10 mouse cellular contexts compared by ENCODE assay signal in genomic region chr11:60127048-60127447, GRCm38 (mm10). TPM values are rescaled to one million over a fixed set of nuclear protein-coding genes. Genes with fewer than 3 reads are reported as not detected.
A peak's percentile ranks its signal among the peaks of the same experiment; 100 is the strongest.
DNase-seq lines count a peak whose midpoint lies in the region; ATAC-seq and TF ChIP-seq lines count a peak whose summit lies in the region.
"Had no signal": no experiment of that assay in that cellular context is flagged by ENCODE, and none has a peak within 500 bp of the region (broad histone marks: within the 10 kb centered on the region; RNA-seq: fewer than 3 reads in every experiment).

No protein-coding gene starts in this region.

- no peak overlapping the region for H3K9ac ChIP-seq in heart, embryonic 15.5 days
- H3K9ac ChIP-seq in lung, postnatal 0 days (replicated peaks; ENCODE audit: low read depth): no peak overlapping the region
- no peak overlapping the region for H3K9ac ChIP-seq in hindbrain, embryonic 13.5 days
- no peak overlapping the region for H3K9ac ChIP-seq in stomach, embryonic 15.5 days

- peaks cover 72% of the 10 kb centered on the region for H3K4me1 ChIP-seq in heart, embryonic 15.5 days (replicated peaks)
- H3K4me1 ChIP-seq in lung, postnatal 0 days (ENCODE audit: insufficient read depth, low read depth, low read length): peaks cover 9% of the 10 kb centered on the region; the same call in 1 of the 2 replicates
- H3K4me1 ChIP-seq in hindbrain, embryonic 13.5 days (replicated peaks): peaks cover 30% of the 10 kb centered on the region
- peaks cover 35% of the 10 kb centered on the region for H3K4me1 ChIP-seq in stomach, embryonic 15.5 days

- peak; percentile 28; the same call in 1 of the 2 replicates for ATAC-seq in heart, embryonic 15.5 days (replicated peaks; ENCODE audit: insufficient number of reproducible peaks, insufficient read depth, low FRiP score, low read depth)
- ATAC-seq in lung, postnatal 0 days: peak; percentile 56
- ATAC-seq in hindbrain, embryonic 13.5 days (ENCODE audit: low FRiP score): no peak
- ATAC-seq in stomach, embryonic 15.5 days (ENCODE audit: insufficient read depth, low FRiP score, low read depth): peak; percentile 64

- no peaks in the 10 kb centered on the region for H3K36me3 ChIP-seq in heart, embryonic 15.5 days
- H3K36me3 ChIP-seq in lung, postnatal 0 days (ENCODE audit: insufficient read depth, low read length): no peaks in the 10 kb centered on the region
- H3K36me3 ChIP-seq in hindbrain, embryonic 13.5 days: no peaks in the 10 kb centered on the region
- H3K36me3 ChIP-seq in stomach, embryonic 15.5 days: no peaks in the 10 kb centered on the region; the same call in 1 of the 2 replicates

- intact Hi-C loops in heart, postnatal 14 days (cut with DNase I): no loop called here
- intact Hi-C loops in left cerebral cortex, postnatal 36 days (cut with DNase I): no loop called here

- H3K27ac ChIP-seq in heart, embryonic 15.5 days: peak overlapping the region; percentile 21; the same call in 1 of the 2 replicates
- no peak overlapping the region for H3K27ac ChIP-seq in lung, postnatal 0 days (ENCODE audit: low read length)
- H3K27ac ChIP-seq in hindbrain, embryonic 13.5 days: peak overlapping the region; percentile 40; the same call in 1 of the 2 replicates
- H3K27ac ChIP-seq in stomach, embryonic 15.5 days: no peak overlapping the region

- no peaks in the 10 kb centered on the region for H3K9me3 ChIP-seq in heart, embryonic 15.5 days (replicated peaks)
- no peaks in the 10 kb centered on the region for H3K9me3 ChIP-seq in lung, postnatal 0 days (ENCODE audit: low read length)
- no peaks in the 10 kb centered on the region for H3K9me3 ChIP-seq in hindbrain, embryonic 13.5 days
- H3K9me3 ChIP-seq in stomach, embryonic 15.5 days: no peaks in the 10 kb centered on the region

- DNase-seq in heart, postnatal 14 days: no peak
- DNase-seq in lung, postnatal 0 days (ENCODE audit: low spot score): no peak
- DNase-seq in lung, adult 18-20 months: no peak
- DNase-seq in left cerebral cortex, postnatal 36 days (ENCODE audit: low spot score in 2 of 2): no peak
- DNase-seq in frontal cortex, adult 2 months (ENCODE audit: extremely low spot score in 1 of 2, low spot score in 1 of 2): no peak
- DNase-seq: cerebellum, adult 11 months; gastrocnemius, postnatal 25 days had no signal

- no peak overlapping the region for H3K4me2 ChIP-seq in heart, embryonic 15.5 days
- H3K4me2 ChIP-seq in lung, postnatal 0 days (replicated peaks; ENCODE audit: low read depth, low read length): no peak overlapping the region
- H3K4me2 ChIP-seq in hindbrain, embryonic 13.5 days: no peak overlapping the region
- H3K4me2 ChIP-seq in stomach, embryonic 15.5 days: no peak overlapping the region

- H3K4me3 ChIP-seq in heart, embryonic 15.5 days: no peak overlapping the region
- no peak overlapping the region for H3K4me3 ChIP-seq in lung, postnatal 0 days (ENCODE audit: low read depth, low read length)
- no peak overlapping the region for H3K4me3 ChIP-seq in hindbrain, embryonic 13.5 days
- H3K4me3 ChIP-seq in stomach, embryonic 15.5 days (replicated peaks): no peak overlapping the region

- peak; percentile 55 for TF ChIP-seq CTCF in lung, postnatal 0 days (IDR thresholded peaks at IDR 0.05)

- H3K27me3 ChIP-seq in heart, embryonic 15.5 days: no peaks in the 10 kb centered on the region
- H3K27me3 ChIP-seq in lung, postnatal 0 days (replicated peaks; ENCODE audit: insufficient read depth, low read length): no peaks in the 10 kb centered on the region
- H3K27me3 ChIP-seq in hindbrain, embryonic 13.5 days: no peaks in the 10 kb centered on the region
- no peaks in the 10 kb centered on the region for H3K27me3 ChIP-seq in stomach, embryonic 15.5 days (replicated peaks)

- TF ChIP-seq EP300 in lung, postnatal 0 days (IDR thresholded peaks at IDR 0.05): no peak

RNA-seq across cellular contexts. Expression of gene Rai1, which starts 22.2 kb away (rescaled TPM):
- polyA plus RNA-seq in heart, embryonic 15.5 days (2015; fragmentation: Nextera tagmentation; extraction: Ambion mirVana): 12.8 and 19.1 TPM in 2 replicates
- total RNA-seq in heart, postnatal 14 days (2021): 10 to 100 TPM; 32.6 to 33.1 TPM
- polyA plus RNA-seq in lung, postnatal 0 days (2015; fragmentation: Nextera tagmentation; extraction: Ambion mirVana): 13.5 and 16.2 TPM in 2 replicates
- polyA plus RNA-seq in hindbrain, embryonic 13.5 days (2015; fragmentation: Nextera tagmentation; extraction: Ambion mirVana): 32.6 and 32.7 TPM in 2 replicates
- 21.7 and 24.4 TPM in 2 replicates for polyA plus RNA-seq in stomach, embryonic 15.5 days (2015; fragmentation: Nextera tagmentation; extraction: Ambion mirVana)
- total RNA-seq in left cerebral cortex, postnatal 36 days (2021): 10 to 100 TPM; 57.3 to 73.4 TPM
- polyA plus RNA-seq in frontal cortex, adult 2 months (2012; rRNA removed): 47.8 and 53.3 TPM in 2 replicates

Comparison
In these comparisons a context has a peak if more than half of its experiments do, and no peak if none do; other contexts are left out.
1. H3K27ac ChIP-seq: peak in heart, embryonic 15.5 days (single experiment) and hindbrain, embryonic 13.5 days (single experiment); none in lung, postnatal 0 days (single experiment) and stomach, embryonic 15.5 days (single experiment).